Mouse (Mus musculus): ENCODE data around the gene Serpina3f.

Gene Serpina3f

GRCm38 (mm10) chr12:104248231-104248630, 33.9 kb downstream of the Serpina3f start:
- in situ Hi-C loops (cut with MboI) = no loop called here

- in situ Hi-C loops (cut with MboI) = no loop called here
These were observed 46.7 kb downstream of the Serpina3f start for GRCm38 (mm10) chr12:104261041-104261440.

DNA sequence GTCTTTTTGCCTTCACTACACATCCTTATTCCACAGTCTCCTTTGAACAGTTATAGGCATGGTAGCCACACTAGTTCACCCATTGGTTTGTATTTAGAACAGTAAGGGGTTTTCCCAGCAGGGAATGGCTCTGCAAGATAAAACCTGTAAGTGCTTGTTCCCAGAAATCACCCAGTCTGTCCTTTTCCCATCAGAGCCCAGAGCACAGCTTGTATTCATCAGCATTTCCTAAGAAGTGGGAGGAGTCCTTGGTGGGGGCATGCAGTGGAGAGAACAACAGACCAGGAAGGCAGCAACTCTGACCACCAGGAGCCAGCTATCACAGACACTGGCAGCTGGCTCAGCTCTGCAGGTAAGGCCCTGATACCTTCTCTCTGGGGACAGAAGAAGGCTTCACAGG, 48.5 kb downstream of the Serpina3f start, which contains the start of gene Serpina3i:
TSS of gene Serpina3i (plus strand) at position 260 of the 400 bp plus-strand sequence.
- in situ Hi-C loops (cut with MboI) = no loop called here

GRCm38 (mm10) chr12:104266374-104266773, 52.0 kb downstream of the Serpina3f start:
- in situ Hi-C loops (cut with MboI) = no loop called here

All from mature B cell (primary cell).